Mouse (Mus musculus) liver, adult 2 months (tissue): Measurements from ENCODE around the gene Cep19.

Source experiments
- CTCF ChIP-seq: fragments of 200-500 bp; IDR thresholded peaks from 2 replicates; pipeline ENCODE4 v1.5.1; 2011; ENCODE audit warnings: low read depth, low read length, control low read depth
- POLR2A ChIP-seq: fragments of 200-500 bp; IDR thresholded peaks from 2 replicates; pipeline ENCODE4 v1.6.1; 2011; ENCODE audit warnings: low read length, control low read depth; ENCODE audit not compliant: insufficient read depth; ENCODE audit errors: extremely low read depth

GRCm38 (mm10) chr16:32075762-32076161 lies 23.8 kb upstream of the Cep19 start:
- TF ChIP-seq POLR2A (no peak), CTCF (no peak)
